Mouse (Mus musculus): ENCODE measurements at regions not wholly inside any gene's neighbourhood (a gene's known extent, or its start where the extent isn't known, plus 50 kb on each side); places are given as distances from the start of the nearest gene placed in this dataset.

- DNase-seq (ENCODE audit: low spot score) = no peak
Measured at GRCm38 (mm10) chr12:109662179-109662578, 62.0 kb upstream of the Rtl1 start.

GRCm38 (mm10) chr12:109674766-109675165, 74.6 kb upstream of the Rtl1 start:
- DNase-seq (ENCODE audit: low spot score) = no peak

- no peak for DNase-seq (ENCODE audit: low spot score)
Measured at GRCm38 (mm10) chr12:109694046-109694445, 93.9 kb upstream of the Rtl1 start.

GRCm38 (mm10) chr12:109694801-109695430, 94.8 kb upstream of the Rtl1 start:
- no peak for DNase-seq (ENCODE audit: low spot score)

- no peak for DNase-seq (ENCODE audit: low spot score)
Measured at GRCm38 (mm10) chr12:109706820-109707219, 106.7 kb upstream of the Rtl1 start.

- no peak for DNase-seq (ENCODE audit: low spot score)
Measured at GRCm38 (mm10) chr12:109709661-109710060, 109.5 kb upstream of the Rtl1 start.

- no peak for DNase-seq (ENCODE audit: low spot score)
Measured at GRCm38 (mm10) chr12:109711392-109711791, 111.3 kb upstream of the Rtl1 start.

GRCm38 (mm10) chr12:109711946-109712345, 111.8 kb upstream of the Rtl1 start:
- no peak for DNase-seq (ENCODE audit: low spot score)

GRCm38 (mm10) chr12:109712386-109712785, 112.3 kb upstream of the Rtl1 start:
- no peak for DNase-seq (ENCODE audit: low spot score)

- no peak for DNase-seq (ENCODE audit: low spot score)
Measured at GRCm38 (mm10) chr12:109713041-109713440, 112.9 kb upstream of the Rtl1 start.

GRCm38 (mm10) chr12:109714061-109714460, 113.9 kb upstream of the Rtl1 start:
- no peak for DNase-seq (ENCODE audit: low spot score)

GRCm38 (mm10) chr12:109716991-109717390, 116.9 kb upstream of the Rtl1 start:
- no peak for DNase-seq (ENCODE audit: low spot score)

- no peak for DNase-seq (ENCODE audit: low spot score)
Measured at GRCm38 (mm10) chr12:109718036-109718435, 117.9 kb upstream of the Rtl1 start.

GRCm38 (mm10) chr12:109738201-109738600, 138.1 kb upstream of the Rtl1 start:
- DNase-seq (ENCODE audit: low spot score) = no peak

- no peak for DNase-seq (ENCODE audit: low spot score)
Measured at GRCm38 (mm10) chr12:109738911-109739310, 138.8 kb upstream of the Rtl1 start.

- no peak for DNase-seq (ENCODE audit: low spot score)
Measured at GRCm38 (mm10) chr12:109742486-109742885, 142.4 kb upstream of the Rtl1 start.

- DNase-seq (ENCODE audit: low spot score) = no peak
Measured at GRCm38 (mm10) chr12:109743036-109743650, 143.0 kb upstream of the Rtl1 start.

GRCm38 (mm10) chr12:109744186-109744585, 144.1 kb upstream of the Rtl1 start:
- no peak for DNase-seq (ENCODE audit: low spot score)

GRCm38 (mm10) chr12:109745731-109746484, 145.8 kb upstream of the Rtl1 start:
- DNase-seq (ENCODE audit: low spot score) = no peak

GRCm38 (mm10) chr12:109747201-109747600, 147.1 kb upstream of the Rtl1 start:
- no peak for DNase-seq (ENCODE audit: low spot score)

GRCm38 (mm10) chr12:109747776-109748175, 147.6 kb upstream of the Rtl1 start:
- no peak for DNase-seq (ENCODE audit: low spot score)

GRCm38 (mm10) chr12:109748326-109749059, 148.4 kb upstream of the Rtl1 start:
- DNase-seq (ENCODE audit: low spot score) = no peak

GRCm38 (mm10) chr12:109749256-109749655, 149.1 kb upstream of the Rtl1 start:
- DNase-seq (ENCODE audit: low spot score) = no peak

All from urinary bladder, postnatal 25 days (tissue).